Mouse (Mus musculus) limb, embryonic 14.5 days (tissue): ENCODE results near the gene Tmem221. TPM values are rescaled to one million over a fixed set of nuclear protein-coding genes. Genes with fewer than 3 reads are reported as not detected.

Experiments used
- ATAC-seq: fragments of 200-750 bp; cut with Nextera tagmentation; 2 replicates; pipeline ENCODE4 v1.8.0; 2017; ENCODE audit warnings: low read depth, moderate number of reproducible peaks, moderate TSS enrichment; ENCODE audit not compliant: low FRiP score
- DNase-seq: peaks from one replicate; pipeline ENCODE4 v3.0.0-alpha.2; 2015; ENCODE audit warnings: low spot score
- H3K27ac ChIP-seq: fragments of 300-500 bp; sonication (generic); replicated peaks from 2 replicates; pipeline ENCODE4 v1.5.1; 2014; ENCODE audit warnings: low read depth, mild to moderate bottlenecking, low read length, moderate library complexity, mixed read lengths
- H3K27me3 ChIP-seq: fragments of 300-500 bp; sonication (generic); 2 replicates; pipeline ENCODE4 v1.6.1; 2014; ENCODE audit warnings: low read length, mixed read lengths; ENCODE audit not compliant: control insufficient read depth, insufficient read depth
- H3K36me3 ChIP-seq: fragments of 300-500 bp; sonication (generic); 2 replicates; pipeline ENCODE4 v1.6.1; 2014; ENCODE audit warnings: mild to moderate bottlenecking, low read length, moderate library complexity, mixed read lengths; ENCODE audit not compliant: control insufficient read depth, insufficient read depth
- H3K4me1 ChIP-seq: fragments of 300-500 bp; sonication (generic); 2 replicates; pipeline ENCODE4 v1.6.1; 2014; ENCODE audit warnings: antibody characterized with exemption, low read length, mixed read lengths; ENCODE audit not compliant: control insufficient read depth, insufficient read depth
- H3K4me2 ChIP-seq: fragments of 300-500 bp; sonication (generic); replicated peaks from 2 replicates; pipeline ENCODE4 v1.6.1; 2014; ENCODE audit warnings: low read depth, mild to moderate bottlenecking, low read length, moderate library complexity; ENCODE audit not compliant: severe bottlenecking
- H3K4me3 ChIP-seq: fragments of 300-500 bp; sonication (generic); replicated peaks from 2 replicates; pipeline ENCODE4 v1.5.1; 2014; ENCODE audit warnings: low read length
- H3K9ac ChIP-seq: fragments of 300-500 bp; sonication (generic); 2 replicates; pipeline ENCODE4 v1.6.1; 2014; ENCODE audit warnings: mild to moderate bottlenecking, low read depth, low read length, moderate library complexity; ENCODE audit not compliant: severe bottlenecking
- H3K9me3 ChIP-seq: fragments of 300-500 bp; sonication (generic); 2 replicates; pipeline ENCODE4 v1.6.1; 2016; ENCODE audit warnings: low read length; ENCODE audit not compliant: control insufficient read depth
- POLR2A ChIP-seq: fragments of 200-500 bp; IDR thresholded peaks from 2 replicates; pipeline ENCODE4 v1.8.0; 2012; ENCODE audit warnings: inconsistent platforms, mild to moderate bottlenecking, moderate library complexity, borderline replicate concordance; ENCODE audit not compliant: insufficient read depth, insufficient read length; ENCODE audit errors: extremely low read depth
- WGBS: fragments of 180-500 bp; shearing (Covaris S2); extraction: QIAGEN DNeasy Blood & Tissue Kit; methylation state at CpG from one replicate; pipeline ENCODE4 v1.1.7; 2014; 5-methylcytosine and 5-hydroxymethylcytosine counted together
- polyA plus RNA-seq, 2 experiments: library from polyadenylated mRNA; depleted of rRNA in 1 of 2; stranded (reverse) in 1 of 2; unstranded in 1 of 2; fragments of >200 nt; fragmentation: Nextera tagmentation in 1 of 2; extraction: Ambion mirVana in 1 of 2; gene quantifications; 2 replicates each; pipeline versions ENCODE4 v1.2.1 to v1.2.3; 2012 to 2014

Gene Tmem221
- polyA plus RNA-seq, 2 experiments, result 0.34 to 0.89 TPM

DNA sequence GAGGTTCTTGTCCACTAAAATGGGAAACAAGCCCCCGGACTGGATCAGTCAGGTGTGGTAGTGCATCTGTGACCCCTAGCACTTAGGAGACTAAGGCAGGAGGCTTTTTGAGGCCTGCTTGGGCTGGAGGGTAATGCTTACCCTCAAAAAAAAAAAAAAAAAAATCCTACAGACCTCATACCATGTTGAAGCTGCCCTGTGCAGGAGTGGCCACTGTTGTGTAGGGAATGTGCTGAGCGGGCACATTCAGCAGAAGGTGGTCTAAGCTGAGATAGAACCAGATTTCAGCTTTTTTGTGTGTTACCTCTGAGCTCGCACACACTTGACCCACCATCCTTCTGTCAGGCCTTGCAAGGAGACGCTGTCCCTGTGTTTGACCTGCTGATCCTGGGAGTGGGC lies 35.7 kb upstream of the Tmem221 start:
- Histone ChIP-seq H3K4me2 (no peak overlapping the region), H3K4me1 (peaks cover 9% of the 10 kb centered on the region), H3K27me3 (no peaks in the 10 kb centered on the region), H3K9me3 (no peaks in the 10 kb centered on the region), H3K9ac (no peak overlapping the region), H3K4me3 (no peak overlapping the region), H3K27ac (no peak overlapping the region), H3K36me3 (no peaks in the 10 kb centered on the region)
- WGBS, result 95% methylated on average over 4 of the region's 4 CpGs
- DNase-seq (no peak), ATAC-seq (no peak)
- TF ChIP-seq POLR2A, result no peak

DNA sequence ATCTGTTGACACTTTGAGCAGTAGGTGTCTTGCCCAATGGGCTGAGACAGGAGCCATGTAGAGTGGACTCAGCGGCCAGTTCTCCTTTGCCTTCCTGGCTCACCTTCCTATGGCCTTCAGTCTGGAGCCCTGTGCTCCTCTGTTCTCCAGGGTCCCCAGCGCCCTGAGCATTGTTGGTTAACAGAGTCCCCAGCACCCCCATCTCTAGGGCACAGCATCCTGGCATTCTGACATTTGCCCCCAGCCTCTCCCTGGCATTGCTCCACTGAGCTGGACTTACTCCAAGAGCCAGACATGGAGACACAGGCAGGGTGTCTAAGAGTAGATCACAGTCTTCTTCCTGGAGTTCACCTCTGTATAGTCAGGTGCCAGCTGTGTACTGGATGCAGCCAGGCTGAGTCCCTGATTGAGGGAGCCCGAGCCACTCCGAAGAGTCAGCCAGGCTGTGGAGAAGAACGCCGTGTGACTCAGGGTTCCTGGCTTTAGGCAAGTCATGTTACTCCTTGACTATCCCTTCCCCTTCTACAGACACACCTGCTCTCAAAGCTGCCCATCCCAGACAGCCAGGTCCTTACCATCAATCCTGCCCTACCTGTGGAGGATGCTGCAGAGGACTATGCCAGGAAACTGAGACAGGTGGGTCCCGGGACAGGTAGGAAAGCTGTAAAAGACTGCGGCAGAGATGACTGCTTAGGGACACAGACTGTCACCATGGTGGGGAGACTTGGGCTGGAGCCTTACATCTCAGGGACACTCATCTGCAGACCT lies 35.1 kb upstream of the Tmem221 start:
- Histone ChIP-seq H3K4me2 (no peak overlapping the region), H3K36me3 (no peaks in the 10 kb centered on the region), H3K4me3 (0 out of 2 replicates have a peak overlapping the region, but pooled peaks have one; percentile 69), H3K9ac (no peak overlapping the region), H3K27me3 (no peaks in the 10 kb centered on the region), H3K4me1 (peaks cover 9% of the 10 kb centered on the region), H3K27ac (no peak overlapping the region), H3K9me3 (no peaks in the 10 kb centered on the region)
- no peak for TF ChIP-seq POLR2A
- WGBS, result 91% methylated on average over 8 of the region's 8 CpGs
- ATAC-seq (no peak), DNase-seq (no peak)

DNA sequence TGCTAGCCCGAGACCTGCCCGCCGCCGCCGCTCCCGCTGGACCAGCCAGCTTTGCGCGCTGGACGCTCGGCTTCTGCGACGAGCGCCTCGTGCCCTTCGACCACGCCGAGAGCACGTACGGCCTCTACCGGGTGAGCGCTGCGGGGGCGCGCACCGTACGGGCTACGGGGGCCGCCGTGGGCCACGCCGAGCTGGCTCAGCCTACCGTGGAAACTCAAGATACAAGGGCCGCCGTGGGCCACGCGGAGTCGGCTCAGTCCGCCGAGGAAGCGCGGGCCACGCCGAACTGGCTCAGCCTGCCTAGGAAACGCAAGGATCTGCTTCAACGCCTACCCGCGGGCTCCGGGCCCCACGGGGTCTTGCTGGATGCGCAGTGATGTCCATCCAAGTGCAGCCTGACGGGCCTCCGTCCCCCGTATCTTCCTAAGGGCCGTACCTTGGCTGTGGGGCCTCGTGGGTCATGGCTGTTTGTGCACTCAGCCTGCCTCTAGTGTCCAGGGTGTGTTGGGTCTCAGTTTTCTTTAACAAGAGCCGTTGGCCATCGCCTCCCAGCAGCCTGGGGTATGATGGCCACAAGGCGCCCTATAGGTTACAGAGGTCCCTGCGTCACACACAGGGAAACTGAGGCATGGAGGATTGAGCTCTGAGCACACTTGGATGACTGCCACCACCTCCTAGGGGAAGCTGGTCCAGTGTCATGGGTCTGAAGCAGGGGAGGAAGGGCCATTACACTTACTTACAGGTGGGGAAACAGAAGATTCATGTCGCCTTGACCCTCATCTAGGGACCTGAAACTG lies 33.9 kb upstream of the Tmem221 start:
- Histone ChIP-seq H3K4me1 (peaks cover 9% of the 10 kb centered on the region), H3K36me3 (no peaks in the 10 kb centered on the region), H3K9me3 (no peaks in the 10 kb centered on the region), H3K4me2 (peak overlapping the region; percentile 93), H3K4me3 (peak overlapping the region; percentile 69), H3K27ac (peak overlapping the region; percentile 91), H3K27me3 (no peaks in the 10 kb centered on the region), H3K9ac (peak overlapping the region; percentile 84)
- DNase-seq, result peak; percentile 18
- no peak for TF ChIP-seq POLR2A
- 5% methylated on average over 60 of the region's 60 CpGs for WGBS
- ATAC-seq, result peak; percentile 72

DNA sequence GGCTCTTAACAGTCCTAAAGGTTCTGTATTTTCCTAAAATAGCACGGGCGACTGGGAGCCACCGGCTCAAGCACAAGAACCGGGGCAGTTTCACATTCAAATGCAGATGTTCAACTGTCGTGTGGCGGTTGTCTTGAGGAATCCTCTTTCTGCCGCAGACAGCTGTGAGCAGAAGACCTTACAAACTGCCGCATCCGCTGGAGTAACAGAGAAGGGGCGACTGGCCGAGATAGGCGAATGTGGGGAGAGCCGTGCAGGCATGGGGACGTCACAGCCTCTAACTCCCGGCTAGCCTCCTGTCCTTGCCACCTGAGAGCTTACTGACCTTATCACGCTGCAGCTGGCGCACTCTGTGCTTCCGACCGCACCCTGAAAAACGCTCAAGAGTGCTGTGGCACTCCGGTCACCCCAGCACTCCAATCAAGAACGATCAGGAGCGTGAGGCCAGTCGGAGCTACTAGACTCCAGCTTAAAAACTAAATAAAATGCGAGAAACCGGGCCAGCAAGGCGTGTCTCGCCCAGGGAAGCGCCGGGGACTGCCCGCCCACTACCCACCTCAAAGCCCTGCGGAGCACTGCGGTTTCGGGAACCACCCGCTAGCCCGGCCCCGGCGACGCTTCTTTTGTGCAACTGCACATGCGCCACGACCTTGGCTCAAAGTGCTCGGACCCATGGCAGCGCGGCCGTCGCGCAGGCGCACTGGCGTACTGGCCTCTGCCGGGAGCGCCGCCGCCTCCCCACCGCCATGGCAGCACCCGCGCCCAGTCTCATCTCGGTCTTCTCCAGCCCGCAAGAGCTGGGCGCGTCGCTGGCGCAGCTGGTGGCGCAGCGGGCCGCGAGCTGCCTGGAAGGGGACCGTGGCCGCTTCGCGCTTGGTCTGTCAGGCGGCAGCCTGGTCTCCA lies 33.1 kb upstream of the Tmem221 start, which contains the start of gene Pgls:
Gene Pgls, plus strand, starts transcription at position 706 of the 903 bp plus-strand sequence.
- DNase-seq, result peak; percentile 93
- 1% methylated on average over 65 of the region's 71 CpGs for WGBS
- Histone ChIP-seq H3K4me1 (peaks cover 9% of the 10 kb centered on the region), H3K9me3 (no peaks in the 10 kb centered on the region), H3K4me3 (peak within 1 kb of the TSS; percentile 69), H3K36me3 (0 out of 2 replicates have a peak, but pooled peaks cover 6% of the 10 kb centered on the region), H3K27ac (peak within 1 kb of the TSS; percentile 91), H3K4me2 (peak within 1 kb of the TSS; percentile 93), H3K9ac (peak within 1 kb of the TSS; percentile 84), H3K27me3 (no peaks in the 10 kb centered on the region)
- ATAC-seq, result peak; percentile 90
- TF ChIP-seq POLR2A, result no peak

DNA sequence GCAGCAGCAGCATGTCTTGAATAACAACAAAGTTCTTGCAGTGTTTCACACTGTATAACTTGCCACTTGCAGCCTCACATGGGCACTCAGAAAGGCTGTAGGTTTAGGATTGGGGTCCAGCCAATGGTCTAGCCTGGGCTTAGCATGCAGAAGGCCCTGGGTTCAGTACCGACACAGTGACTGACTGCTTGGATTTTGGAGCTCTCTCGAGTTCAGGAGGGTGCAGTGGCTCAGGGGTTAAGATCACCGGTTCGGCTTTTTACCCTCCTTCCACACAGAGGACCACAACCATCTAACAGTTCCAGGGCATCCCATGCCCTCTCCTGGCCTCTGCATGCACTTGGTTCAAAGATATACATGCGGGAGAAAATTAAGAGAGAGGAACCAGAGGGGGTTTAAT lies 32.3 kb upstream of the Tmem221 start:
- H3K9me3 ChIP-seq, result no peaks in the 10 kb centered on the region
- H3K9ac ChIP-seq, result peak overlapping the region; percentile 84
- H3K27me3 ChIP-seq, result no peaks in the 10 kb centered on the region
- H3K27ac ChIP-seq, result no peak overlapping the region
- no peak for TF ChIP-seq POLR2A
- peak overlapping the region; percentile 69 for H3K4me3 ChIP-seq
- no peak for ATAC-seq
- WGBS, result 25% methylated on average over 5 of the region's 5 CpGs
- peaks cover 9% of the 10 kb centered on the region for H3K4me1 ChIP-seq
- peak overlapping the region; percentile 93 for H3K4me2 ChIP-seq
- no peak for DNase-seq
- peaks cover 11% of the 10 kb centered on the region for H3K36me3 ChIP-seq
